Mouse (Mus musculus) midbrain, embryonic 14.5 days (tissue): ENCODE results near the gene Slc35f6. TPM values are rescaled to one million over a fixed set of nuclear protein-coding genes. Genes with fewer than 3 reads are reported as not detected.

ENCODE experiments used
- ATAC-seq: fragments of 200-750 bp; cut with Nextera tagmentation; 2 replicates; pipeline ENCODE4 v1.8.0; 2017; ENCODE audit warnings: moderate number of reproducible peaks, moderate library complexity; ENCODE audit not compliant: low FRiP score, low TSS enrichment
- DNase-seq: peaks from one replicate; pipeline ENCODE4 v3.0.0-alpha.2; 2015
- H3K27ac ChIP-seq: fragments of 300-500 bp; sonication (generic); replicated peaks from 2 replicates; pipeline ENCODE4 v1.5.1; 2014; ENCODE audit warnings: mild to moderate bottlenecking, low read depth, low read length, moderate library complexity
- H3K27me3 ChIP-seq: fragments of 300-500 bp; sonication (generic); 2 replicates; pipeline ENCODE4 v1.6.1; 2014; ENCODE audit warnings: low read length, control low read depth, mixed read lengths; ENCODE audit not compliant: control insufficient read depth, insufficient read depth
- H3K36me3 ChIP-seq: fragments of 300-500 bp; sonication (generic); 2 replicates; pipeline ENCODE4 v1.6.1; 2014; ENCODE audit warnings: low read length, control low read depth; ENCODE audit not compliant: control insufficient read depth, insufficient read depth
- H3K4me1 ChIP-seq: fragments of 300-500 bp; sonication (generic); 2 replicates; pipeline ENCODE4 v1.6.1; 2014; ENCODE audit warnings: mild to moderate bottlenecking, antibody characterized with exemption, low read length, control low read depth; ENCODE audit not compliant: control insufficient read depth, insufficient read depth
- H3K4me2 ChIP-seq: fragments of 300-500 bp; sonication (generic); 2 replicates; pipeline ENCODE4 v1.6.1; 2014; ENCODE audit warnings: mild to moderate bottlenecking, low read length, moderate library complexity
- H3K4me3 ChIP-seq: fragments of 300-500 bp; sonication (generic); replicated peaks from 2 replicates; pipeline ENCODE4 v1.5.1; 2014; ENCODE audit warnings: low read depth, low read length
- H3K9ac ChIP-seq: fragments of 300-500 bp; sonication (generic); replicated peaks from 2 replicates; pipeline ENCODE4 v1.6.1; 2014; ENCODE audit warnings: mild to moderate bottlenecking, low read length, moderate library complexity
- H3K9me3 ChIP-seq: fragments of 300-500 bp; sonication (generic); 2 replicates; pipeline ENCODE4 v1.6.1; 2016; ENCODE audit warnings: low read length, control low read depth, mixed read lengths; ENCODE audit not compliant: control insufficient read depth
- WGBS: fragments of 180-500 bp; shearing (Covaris S2); extraction: QIAGEN DNeasy Blood & Tissue Kit; methylation state at CpG from one replicate; pipeline ENCODE4 v1.1.7; 2014; 5-methylcytosine and 5-hydroxymethylcytosine counted together
- polyA plus RNA-seq: library from polyadenylated mRNA; unstranded; fragments of >200 nt; fragmentation: Nextera tagmentation; extraction: Ambion mirVana; gene quantifications from 2 replicates; pipeline ENCODE4 v1.2.1, GENCODE M21; 2014

The Slc35f6 gene
- 26.6 and 33.9 TPM in 2 replicates for polyA plus RNA-seq

- ATAC-seq (peak; percentile 96), DNase-seq (peak; percentile 91)
- H3K4me3 ChIP-seq = peak within 1 kb of the TSS; percentile 68
- no peaks in the 10 kb centered on the region for H3K27me3 ChIP-seq
- peak within 1 kb of the TSS; percentile 73 for H3K9ac ChIP-seq
- peak within 1 kb of the TSS; percentile 88 for H3K4me2 ChIP-seq
- WGBS = under 1% methylated on average over 38 of the region's 38 CpGs
- H3K9me3 ChIP-seq = no peaks in the 10 kb centered on the region
- H3K36me3 ChIP-seq = no peaks in the 10 kb centered on the region; the same call in 1 of the 2 replicates
- H3K27ac ChIP-seq = peak within 1 kb of the TSS; percentile 56
- H3K4me1 ChIP-seq = peaks cover 19% of the 10 kb centered on the region; the same call in 1 of the 2 replicates
These were observed at the start of gene Slc35f6 for GRCm38 (mm10) chr5:30647815-30648560. Gene Slc35f6, plus strand, starts transcription at chr5:30647933.

- H3K9ac ChIP-seq = no peak overlapping the region
- H3K9me3 ChIP-seq = no peaks in the 10 kb centered on the region
- H3K36me3 ChIP-seq = no peaks in the 10 kb centered on the region
- H3K27me3 ChIP-seq = no peaks in the 10 kb centered on the region
- H3K4me2 ChIP-seq = no peak overlapping the region
- H3K27ac ChIP-seq = no peak overlapping the region
- H3K4me3 ChIP-seq = no peak overlapping the region
- no peaks in the 10 kb centered on the region for H3K4me1 ChIP-seq
- 42% methylated on average over 4 of the region's 4 CpGs for WGBS
- DNase-seq (no peak), ATAC-seq (no peak)
These were observed 46.3 kb upstream of the Slc35f6 start for GRCm38 (mm10) chr5:30601397-30601796.

GRCm38 (mm10) chr5:30603255-30603654 is 44.5 kb upstream of the Slc35f6 start:
- no peak overlapping the region for H3K4me2 ChIP-seq
- no peak overlapping the region for H3K4me3 ChIP-seq
- H3K4me1 ChIP-seq = no peaks in the 10 kb centered on the region
- DNase-seq (no peak), ATAC-seq (no peak)
- no peak overlapping the region for H3K27ac ChIP-seq
- H3K9me3 ChIP-seq = no peaks in the 10 kb centered on the region
- H3K9ac ChIP-seq = no peak overlapping the region
- H3K27me3 ChIP-seq = no peaks in the 10 kb centered on the region
- WGBS = 53% methylated on average over 3 of the region's 3 CpGs
- no peaks in the 10 kb centered on the region for H3K36me3 ChIP-seq

- 80% methylated on average over 4 of the region's 4 CpGs for WGBS
- Histone ChIP-seq H3K4me3 (no peak overlapping the region), H3K27me3 (no peaks in the 10 kb centered on the region), H3K27ac (no peak overlapping the region), H3K9me3 (no peaks in the 10 kb centered on the region), H3K4me2 (no peak overlapping the region), H3K9ac (no peak overlapping the region), H3K36me3 (no peaks in the 10 kb centered on the region), H3K4me1 (no peaks in the 10 kb centered on the region)
- no peak for ATAC-seq
- DNase-seq = no peak
These were observed 43.8 kb upstream of the Slc35f6 start for GRCm38 (mm10) chr5:30603926-30604325.

- H3K36me3 ChIP-seq = no peaks in the 10 kb centered on the region
- H3K9ac ChIP-seq = no peak overlapping the region
- 74% methylated on average over 8 of the region's 8 CpGs for WGBS
- ATAC-seq (no peak), DNase-seq (no peak)
- H3K4me2 ChIP-seq = no peak overlapping the region
- no peak overlapping the region for H3K27ac ChIP-seq
- H3K9me3 ChIP-seq = no peaks in the 10 kb centered on the region
- no peak overlapping the region for H3K4me3 ChIP-seq
- H3K4me1 ChIP-seq = peaks cover 3% of the 10 kb centered on the region; the same call in 1 of the 2 replicates
- H3K27me3 ChIP-seq = no peaks in the 10 kb centered on the region
These were observed 43.0 kb upstream of the Slc35f6 start for GRCm38 (mm10) chr5:30604769-30605188.

GRCm38 (mm10) chr5:30605649-30606048 is 42.1 kb upstream of the Slc35f6 start:
- no peak for ATAC-seq
- H3K36me3 ChIP-seq = no peaks in the 10 kb centered on the region
- H3K27ac ChIP-seq = no peak overlapping the region
- no peak overlapping the region for H3K4me2 ChIP-seq
- H3K27me3 ChIP-seq = no peaks in the 10 kb centered on the region
- no peak for DNase-seq
- H3K9ac ChIP-seq = no peak overlapping the region
- H3K9me3 ChIP-seq = no peaks in the 10 kb centered on the region
- peaks cover 3% of the 10 kb centered on the region; the same call in 1 of the 2 replicates for H3K4me1 ChIP-seq
- H3K4me3 ChIP-seq = no peak overlapping the region
- WGBS = 88% methylated on average over 6 of the region's 6 CpGs

GRCm38 (mm10) chr5:30606424-30607073 is 41.2 kb upstream of the Slc35f6 start:
- ATAC-seq = no peak
- no peak overlapping the region for H3K27ac ChIP-seq
- peak; percentile 35 for DNase-seq
- H3K27me3 ChIP-seq = no peaks in the 10 kb centered on the region
- peaks cover 3% of the 10 kb centered on the region; the same call in 1 of the 2 replicates for H3K4me1 ChIP-seq
- H3K4me2 ChIP-seq = no peak overlapping the region
- 77% methylated on average over 16 of the region's 16 CpGs for WGBS
- H3K9ac ChIP-seq = no peak overlapping the region
- no peaks in the 10 kb centered on the region for H3K9me3 ChIP-seq
- no peak overlapping the region for H3K4me3 ChIP-seq
- H3K36me3 ChIP-seq = no peaks in the 10 kb centered on the region

GRCm38 (mm10) chr5:30609094-30609493 is 38.6 kb upstream of the Slc35f6 start:
- H3K4me2 ChIP-seq = no peak overlapping the region
- no peak overlapping the region for H3K9ac ChIP-seq
- DNase-seq (no peak), ATAC-seq (no peak)
- no peak overlapping the region for H3K4me3 ChIP-seq
- H3K36me3 ChIP-seq = no peaks in the 10 kb centered on the region
- no peaks in the 10 kb centered on the region for H3K9me3 ChIP-seq
- peaks cover 3% of the 10 kb centered on the region; the same call in 1 of the 2 replicates for H3K4me1 ChIP-seq
- H3K27ac ChIP-seq = no peak overlapping the region
- no peaks in the 10 kb centered on the region for H3K27me3 ChIP-seq
- WGBS = 89% methylated on average over 7 of the region's 7 CpGs
